Mouse (Mus musculus): ENCODE results near the gene Traip. TPM values are rescaled to one million over a fixed set of nuclear protein-coding genes. Genes with fewer than 3 reads are reported as not detected.
A peak's percentile ranks its signal among the peaks of the same experiment; 100 is the strongest.

Gene Traip
- polyA plus RNA-seq, 2 experiments: 14.3 to 22.5 TPM

GRCm38 (mm10) chr9:107987950-107988349 is 38.0 kb downstream of the Traip start:
- no peak for TF ChIP-seq POLR2A (IDR thresholded peaks at IDR 0.05; ENCODE audit: borderline replicate concordance, extremely low read depth, insufficient read depth, insufficient read length)
- Histone ChIP-seq H3K4me3 (replicated peaks; ENCODE audit: low read length) (no peak overlapping the region), H3K27ac (replicated peaks; ENCODE audit: low read depth, low read length) (0 out of 2 replicates have a peak overlapping the region, but pooled peaks have one; percentile 5), H3K4me1 (ENCODE audit: control insufficient read depth, insufficient read depth, low read length) (peaks cover 18% of the 10 kb centered on the region), H3K36me3 (ENCODE audit: control insufficient read depth, insufficient read depth, low read length) (peaks cover 11% of the 10 kb centered on the region), H3K9ac (ENCODE audit: low read depth, low read length, severe bottlenecking) (no peak overlapping the region), H3K4me2 (replicated peaks; ENCODE audit: low read depth, low read length, severe bottlenecking) (no peak overlapping the region), H3K9me3 (ENCODE audit: control insufficient read depth, low read length) (no peaks in the 10 kb centered on the region), H3K27me3 (ENCODE audit: control insufficient read depth, insufficient read depth, low read length) (no peaks in the 10 kb centered on the region)
- 45% methylated on average over 3 of the region's 3 CpGs for WGBS
- ATAC-seq (ENCODE audit: low FRiP score, low read depth): no peak
- peak; percentile 38 for DNase-seq (ENCODE audit: low spot score)

- Histone ChIP-seq H3K4me1 (ENCODE audit: control insufficient read depth, insufficient read depth, low read length) (peaks cover 5% of the 10 kb centered on the region; the same call in 1 of the 2 replicates), H3K4me3 (replicated peaks; ENCODE audit: low read length) (no peak within 1 kb of the TSS), H3K27ac (replicated peaks; ENCODE audit: low read depth, low read length) (peak within 1 kb of the TSS; percentile 48; the same call in 1 of the 2 replicates), H3K36me3 (ENCODE audit: control insufficient read depth, insufficient read depth, low read length) (no peaks in the 10 kb centered on the region), H3K27me3 (ENCODE audit: control insufficient read depth, insufficient read depth, low read length) (no peaks in the 10 kb centered on the region), H3K9ac (ENCODE audit: low read depth, low read length, severe bottlenecking) (no peak within 1 kb of the TSS), H3K9me3 (ENCODE audit: control insufficient read depth, low read length) (no peaks in the 10 kb centered on the region), H3K4me2 (replicated peaks; ENCODE audit: low read depth, low read length, severe bottlenecking) (no peak within 1 kb of the TSS)
- DNase-seq (ENCODE audit: low spot score): peak; percentile 27
- ATAC-seq (ENCODE audit: low FRiP score, low read depth): no peak
- 24% methylated on average over 2 of the region's 2 CpGs for WGBS
- no peak for TF ChIP-seq POLR2A (IDR thresholded peaks at IDR 0.05; ENCODE audit: borderline replicate concordance, extremely low read depth, insufficient read depth, insufficient read length)
These were observed 42.3 kb downstream of the Traip start, which contains the start of gene Cdhr4 for GRCm38 (mm10) chr9:107992197-107992596. Gene Cdhr4 (plus strand): TSS chr9:107992497.

- TF ChIP-seq POLR2A (IDR thresholded peaks at IDR 0.05; ENCODE audit: borderline replicate concordance, extremely low read depth, insufficient read depth, insufficient read length): no peak
- Histone ChIP-seq H3K4me1 (ENCODE audit: control insufficient read depth, insufficient read depth, low read length) (0 out of 2 replicates have a peak, but pooled peaks cover 1% of the 10 kb centered on the region), H3K36me3 (ENCODE audit: control insufficient read depth, insufficient read depth, low read length) (no peaks in the 10 kb centered on the region), H3K9ac (ENCODE audit: low read depth, low read length, severe bottlenecking) (no peak overlapping the region), H3K4me3 (replicated peaks; ENCODE audit: low read length) (no peak overlapping the region), H3K27me3 (ENCODE audit: control insufficient read depth, insufficient read depth, low read length) (no peaks in the 10 kb centered on the region), H3K27ac (replicated peaks; ENCODE audit: low read depth, low read length) (no peak overlapping the region), H3K4me2 (replicated peaks; ENCODE audit: low read depth, low read length, severe bottlenecking) (no peak overlapping the region), H3K9me3 (ENCODE audit: control insufficient read depth, low read length) (no peaks in the 10 kb centered on the region)
- no peak for DNase-seq (ENCODE audit: low spot score)
- WGBS: 84% methylated on average over 11 of the region's 11 CpGs
- ATAC-seq (ENCODE audit: low FRiP score, low read depth): no peak
These were observed 43.1 kb downstream of the Traip start for GRCm38 (mm10) chr9:107993013-107993412.

GRCm38 (mm10) chr9:107994464-107994863 is 44.5 kb downstream of the Traip start:
- no peak for TF ChIP-seq POLR2A (IDR thresholded peaks at IDR 0.05; ENCODE audit: borderline replicate concordance, extremely low read depth, insufficient read depth, insufficient read length)
- ATAC-seq (ENCODE audit: low FRiP score, low read depth): no peak
- Histone ChIP-seq H3K9ac (ENCODE audit: low read depth, low read length, severe bottlenecking) (no peak overlapping the region), H3K4me3 (replicated peaks; ENCODE audit: low read length) (no peak overlapping the region), H3K4me1 (ENCODE audit: control insufficient read depth, insufficient read depth, low read length) (no peaks in the 10 kb centered on the region), H3K27ac (replicated peaks; ENCODE audit: low read depth, low read length) (no peak overlapping the region), H3K27me3 (ENCODE audit: control insufficient read depth, insufficient read depth, low read length) (no peaks in the 10 kb centered on the region), H3K36me3 (ENCODE audit: control insufficient read depth, insufficient read depth, low read length) (no peaks in the 10 kb centered on the region), H3K4me2 (replicated peaks; ENCODE audit: low read depth, low read length, severe bottlenecking) (no peak overlapping the region), H3K9me3 (ENCODE audit: control insufficient read depth, low read length) (no peaks in the 10 kb centered on the region)
- no peak for DNase-seq (ENCODE audit: low spot score)
- 53% methylated on average over 2 of the region's 2 CpGs for WGBS

GRCm38 (mm10) chr9:107995513-107995912 is 45.6 kb downstream of the Traip start:
- WGBS: 91% methylated on average over 21 of the region's 21 CpGs
- Histone ChIP-seq H3K4me3 (replicated peaks; ENCODE audit: low read length) (no peak overlapping the region), H3K9ac (ENCODE audit: low read depth, low read length, severe bottlenecking) (no peak overlapping the region), H3K36me3 (ENCODE audit: control insufficient read depth, insufficient read depth, low read length) (no peaks in the 10 kb centered on the region), H3K27me3 (ENCODE audit: control insufficient read depth, insufficient read depth, low read length) (no peaks in the 10 kb centered on the region), H3K9me3 (ENCODE audit: control insufficient read depth, low read length) (no peaks in the 10 kb centered on the region), H3K4me2 (replicated peaks; ENCODE audit: low read depth, low read length, severe bottlenecking) (no peak overlapping the region), H3K4me1 (ENCODE audit: control insufficient read depth, insufficient read depth, low read length) (no peaks in the 10 kb centered on the region), H3K27ac (replicated peaks; ENCODE audit: low read depth, low read length) (no peak overlapping the region)
- no peak for TF ChIP-seq POLR2A (IDR thresholded peaks at IDR 0.05; ENCODE audit: borderline replicate concordance, extremely low read depth, insufficient read depth, insufficient read length)
- DNase-seq (ENCODE audit: low spot score) (no peak), ATAC-seq (ENCODE audit: low FRiP score, low read depth) (no peak)

GRCm38 (mm10) chr9:107996049-107996448 is 46.1 kb downstream of the Traip start, which contains the start of gene Gm20662:
Gene Gm20662 (plus strand): TSS chr9:107996349.
- no peaks in the 10 kb centered on the region for H3K4me1 ChIP-seq (ENCODE audit: control insufficient read depth, insufficient read depth, low read length)
- no peaks in the 10 kb centered on the region for H3K27me3 ChIP-seq (ENCODE audit: control insufficient read depth, insufficient read depth, low read length)
- H3K36me3 ChIP-seq (ENCODE audit: control insufficient read depth, insufficient read depth, low read length): no peaks in the 10 kb centered on the region
- no peak for TF ChIP-seq POLR2A (IDR thresholded peaks at IDR 0.05; ENCODE audit: borderline replicate concordance, extremely low read depth, insufficient read depth, insufficient read length)
- DNase-seq (ENCODE audit: low spot score): no peak
- no peaks in the 10 kb centered on the region for H3K9me3 ChIP-seq (ENCODE audit: control insufficient read depth, low read length)
- WGBS: 93% methylated on average over 5 of the region's 5 CpGs
- H3K27ac ChIP-seq (replicated peaks; ENCODE audit: low read depth, low read length): no peak within 1 kb of the TSS
- H3K4me2 ChIP-seq (replicated peaks; ENCODE audit: low read depth, low read length, severe bottlenecking): no peak within 1 kb of the TSS
- no peak within 1 kb of the TSS for H3K9ac ChIP-seq (ENCODE audit: low read depth, low read length, severe bottlenecking)
- no peak within 1 kb of the TSS for H3K4me3 ChIP-seq (replicated peaks; ENCODE audit: low read length)
- ATAC-seq (ENCODE audit: low FRiP score, low read depth): no peak
